8 mouse cellular contexts compared by ENCODE assay signal in the genomic region with DNA sequence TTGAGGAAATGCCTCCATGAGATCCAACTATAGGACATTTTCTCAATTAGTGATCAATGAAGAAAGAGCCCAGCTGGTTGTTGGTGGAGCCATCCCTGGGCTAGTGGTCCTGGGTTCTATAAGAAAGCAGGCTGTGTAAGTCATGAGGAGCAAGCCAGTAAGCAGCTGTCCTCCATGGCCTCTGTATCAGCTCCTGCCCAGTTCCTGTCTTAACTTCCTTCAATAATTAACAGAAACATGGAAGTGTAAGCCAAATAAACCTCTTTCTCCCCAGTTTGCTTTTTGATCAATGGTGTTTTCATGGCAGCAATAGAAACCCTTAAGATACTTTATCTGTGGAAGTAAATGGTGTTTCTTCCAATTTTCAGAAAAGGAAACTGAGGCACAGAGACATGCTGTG. TPM values are rescaled to one million over a fixed set of nuclear protein-coding genes. Genes with fewer than 3 reads are reported as not detected.
A peak's percentile ranks its signal among the peaks of the same experiment; 100 is the strongest.
DNase-seq lines count a peak whose midpoint lies in the region; ATAC-seq lines count a peak whose summit lies in the region.

No protein-coding gene starts in this region.

- H3K9ac ChIP-seq in forebrain, embryonic 11.5 days (ENCODE audit: low read length): no peak overlapping the region
- H3K9ac ChIP-seq in midbrain, embryonic 11.5 days (ENCODE audit: low read length): no peak overlapping the region
- H3K9ac ChIP-seq in liver, embryonic 13.5 days: peak overlapping the region; percentile 92

- no peaks in the 10 kb centered on the region for H3K9me3 ChIP-seq in forebrain, embryonic 10.5 days
- no peaks in the 10 kb centered on the region for H3K9me3 ChIP-seq in forebrain, embryonic 11.5 days (ENCODE audit: control insufficient read depth, low read length)
- H3K9me3 ChIP-seq in midbrain, embryonic 10.5 days (replicated peaks): no peaks in the 10 kb centered on the region
- H3K9me3 ChIP-seq in midbrain, embryonic 11.5 days (ENCODE audit: control insufficient read depth, low read length): no peaks in the 10 kb centered on the region
- H3K9me3 ChIP-seq in liver, embryonic 13.5 days (replicated peaks): no peaks in the 10 kb centered on the region

- H3K4me1 ChIP-seq in forebrain, embryonic 10.5 days: peaks cover 53% of the 10 kb centered on the region
- H3K4me1 ChIP-seq in forebrain, embryonic 11.5 days (replicated peaks; ENCODE audit: control insufficient read depth, insufficient read depth, low read length): peaks cover 11% of the 10 kb centered on the region
- peaks cover 51% of the 10 kb centered on the region for H3K4me1 ChIP-seq in midbrain, embryonic 10.5 days
- H3K4me1 ChIP-seq in midbrain, embryonic 11.5 days (ENCODE audit: control insufficient read depth, insufficient read depth, low read length): peaks cover 26% of the 10 kb centered on the region
- peaks cover 90% of the 10 kb centered on the region for H3K4me1 ChIP-seq in liver, embryonic 13.5 days (replicated peaks)

- peak overlapping the region; percentile 75; the same call in 1 of the 2 replicates for H3K4me3 ChIP-seq in forebrain, embryonic 10.5 days
- no peak overlapping the region for H3K4me3 ChIP-seq in forebrain, embryonic 11.5 days (ENCODE audit: low read depth, low read length)
- peak overlapping the region; percentile 66; the same call in 1 of the 2 replicates for H3K4me3 ChIP-seq in midbrain, embryonic 10.5 days
- no peak overlapping the region for H3K4me3 ChIP-seq in midbrain, embryonic 11.5 days (ENCODE audit: low read depth, low read length)
- peak overlapping the region; percentile 87 for H3K4me3 ChIP-seq in liver, embryonic 13.5 days (replicated peaks)

- peaks cover 10% of the 10 kb centered on the region; the same call in 1 of the 2 replicates for H3K36me3 ChIP-seq in forebrain, embryonic 10.5 days (replicated peaks)
- no peaks in the 10 kb centered on the region for H3K36me3 ChIP-seq in forebrain, embryonic 11.5 days (ENCODE audit: control insufficient read depth, insufficient read depth, low read length)
- H3K36me3 ChIP-seq in midbrain, embryonic 10.5 days: peaks cover 16% of the 10 kb centered on the region
- no peaks in the 10 kb centered on the region for H3K36me3 ChIP-seq in midbrain, embryonic 11.5 days (ENCODE audit: control insufficient read depth, insufficient read depth, low read length)
- peaks cover 15% of the 10 kb centered on the region for H3K36me3 ChIP-seq in liver, embryonic 13.5 days

- no peak for DNase-seq in forebrain, embryonic 10.5 days (ENCODE audit: extremely low spot score, low spot score)
- no peak for DNase-seq in forebrain, embryonic 11.5 days (ENCODE audit: low spot score)
- no peak for DNase-seq in midbrain, embryonic 10.5 days (ENCODE audit: low spot score)
- no peak for DNase-seq in midbrain, embryonic 11.5 days (ENCODE audit: low spot score, missing footprints)
- no peak for DNase-seq in liver, embryonic 13.5 days
- DNase-seq in right cerebral cortex, postnatal 25 days: no peak
- no peak for DNase-seq in testis, postnatal 14 days (ENCODE audit: low spot score)

- H3K27me3 ChIP-seq in forebrain, embryonic 10.5 days (ENCODE audit: poor library complexity, severe bottlenecking): peaks cover 22% of the 10 kb centered on the region
- peaks cover 5% of the 10 kb centered on the region; the same call in 1 of the 2 replicates for H3K27me3 ChIP-seq in forebrain, embryonic 11.5 days (ENCODE audit: control insufficient read depth, insufficient read depth, low read length)
- H3K27me3 ChIP-seq in midbrain, embryonic 10.5 days (ENCODE audit: low read depth, poor library complexity, severe bottlenecking): peaks cover 19% of the 10 kb centered on the region
- H3K27me3 ChIP-seq in midbrain, embryonic 11.5 days (ENCODE audit: control insufficient read depth, insufficient read depth, low read length): peaks cover 12% of the 10 kb centered on the region
- H3K27me3 ChIP-seq in liver, embryonic 13.5 days: no peaks in the 10 kb centered on the region

- H3K27ac ChIP-seq in forebrain, embryonic 10.5 days: no peak overlapping the region
- no peak overlapping the region for H3K27ac ChIP-seq in forebrain, embryonic 11.5 days (ENCODE audit: low read depth, low read length)
- H3K27ac ChIP-seq in midbrain, embryonic 10.5 days (replicated peaks): no peak overlapping the region
- H3K27ac ChIP-seq in midbrain, embryonic 11.5 days (ENCODE audit: low read depth, low read length): no peak overlapping the region
- peak overlapping the region; percentile 95 for H3K27ac ChIP-seq in liver, embryonic 13.5 days

- no peak overlapping the region for H3K4me2 ChIP-seq in forebrain, embryonic 11.5 days (ENCODE audit: low read depth, low read length, severe bottlenecking)
- no peak overlapping the region; the same call in 1 of the 2 replicates for H3K4me2 ChIP-seq in midbrain, embryonic 11.5 days
- peak overlapping the region; percentile 94 for H3K4me2 ChIP-seq in liver, embryonic 13.5 days

- ATAC-seq in forebrain, embryonic 11.5 days (replicated peaks; ENCODE audit: low FRiP score): no peak
- ATAC-seq in midbrain, embryonic 11.5 days (ENCODE audit: low FRiP score): no peak
- ATAC-seq in liver, embryonic 13.5 days (ENCODE audit: low read depth): no peak
- no peak for ATAC-seq in cerebellum, adult (ENCODE audit: insufficient number of reproducible peaks, low FRiP score, low TSS enrichment)

RNA-seq across cellular contexts. Expression of gene Carhsp1, which starts 0.9 kb away (rescaled TPM):
- polyA plus RNA-seq in forebrain, embryonic 10.5 days (2016; fragmentation: Nextera tagmentation; extraction: Ambion mirVana): 137 and 143 TPM in 2 replicates
- polyA plus RNA-seq in forebrain, embryonic 11.5 days (2014; fragmentation: Nextera tagmentation; extraction: Ambion mirVana): 55.9 and 62.2 TPM in 2 replicates
- polyA plus RNA-seq in midbrain, embryonic 10.5 days (2016; fragmentation: Nextera tagmentation; extraction: Ambion mirVana): 197 and 253 TPM in 2 replicates
- 82.5 and 85.0 TPM in 2 replicates for polyA plus RNA-seq in midbrain, embryonic 11.5 days (2014; fragmentation: Nextera tagmentation; extraction: Ambion mirVana)
- polyA plus RNA-seq in liver, embryonic 13.5 days (2015; fragmentation: Nextera tagmentation; extraction: Ambion mirVana): 62.4 and 67.1 TPM in 2 replicates

RNA-seq across cellular contexts. Expression of gene Gm5767, which starts 7.8 kb away (rescaled TPM):
- 0.26 TPM in 1 of 2 replicates, not detected in the other for polyA plus RNA-seq in forebrain, embryonic 10.5 days (2016; fragmentation: Nextera tagmentation; extraction: Ambion mirVana)
- polyA plus RNA-seq in forebrain, embryonic 11.5 days (2014; fragmentation: Nextera tagmentation; extraction: Ambion mirVana): not detected in 2 replicates
- not detected in 2 replicates for polyA plus RNA-seq in midbrain, embryonic 10.5 days (2016; fragmentation: Nextera tagmentation; extraction: Ambion mirVana)
- not detected in 2 replicates for polyA plus RNA-seq in midbrain, embryonic 11.5 days (2014; fragmentation: Nextera tagmentation; extraction: Ambion mirVana)
- not detected in 2 replicates for polyA plus RNA-seq in liver, embryonic 13.5 days (2015; fragmentation: Nextera tagmentation; extraction: Ambion mirVana)

RNA-seq across cellular contexts. Expression of gene Tmem186, which starts 35.3 kb away (rescaled TPM):
- polyA plus RNA-seq in forebrain, embryonic 10.5 days (2016; fragmentation: Nextera tagmentation; extraction: Ambion mirVana): 27.1 and 27.5 TPM in 2 replicates
- polyA plus RNA-seq in forebrain, embryonic 11.5 days (2014; fragmentation: Nextera tagmentation; extraction: Ambion mirVana): 19.9 and 20.8 TPM in 2 replicates
- 25.7 and 27.9 TPM in 2 replicates for polyA plus RNA-seq in midbrain, embryonic 10.5 days (2016; fragmentation: Nextera tagmentation; extraction: Ambion mirVana)
- 19.0 and 23.1 TPM in 2 replicates for polyA plus RNA-seq in midbrain, embryonic 11.5 days (2014; fragmentation: Nextera tagmentation; extraction: Ambion mirVana)
- polyA plus RNA-seq in liver, embryonic 13.5 days (2015; fragmentation: Nextera tagmentation; extraction: Ambion mirVana): 11.2 and 11.8 TPM in 2 replicates

RNA-seq across cellular contexts. Expression of gene Pmm2, which starts 35.3 kb away (rescaled TPM):
- polyA plus RNA-seq in forebrain, embryonic 10.5 days (2016; fragmentation: Nextera tagmentation; extraction: Ambion mirVana): 49.8 and 54.4 TPM in 2 replicates
- polyA plus RNA-seq in forebrain, embryonic 11.5 days (2014; fragmentation: Nextera tagmentation; extraction: Ambion mirVana): 43.8 and 44.8 TPM in 2 replicates
- polyA plus RNA-seq in midbrain, embryonic 10.5 days (2016; fragmentation: Nextera tagmentation; extraction: Ambion mirVana): 50.5 and 51.9 TPM in 2 replicates
- 36.3 and 38.0 TPM in 2 replicates for polyA plus RNA-seq in midbrain, embryonic 11.5 days (2014; fragmentation: Nextera tagmentation; extraction: Ambion mirVana)
- polyA plus RNA-seq in liver, embryonic 13.5 days (2015; fragmentation: Nextera tagmentation; extraction: Ambion mirVana): 37.0 and 38.5 TPM in 2 replicates

Comparison
In these comparisons a context has a peak if more than half of its experiments do, and no peak if none do; other contexts are left out.
1. H3K4me3 ChIP-seq: peak in forebrain, embryonic 10.5 days (single experiment), midbrain, embryonic 10.5 days (single experiment) and liver, embryonic 13.5 days (single experiment); none in forebrain, embryonic 11.5 days (single experiment) and midbrain, embryonic 11.5 days (single experiment).